Mouse (Mus musculus) monocyte, adult 5-6 weeks (primary cell): Measurements from ENCODE around the gene Slc25a38. TPM values are rescaled to one million over a fixed set of nuclear protein-coding genes. Genes with fewer than 3 reads are reported as not detected.

ENCODE experiments used
- ATAC-seq: fragments of 153-309, 156-312 bp; replicated peaks from 2 replicates; pipeline ENCODE4 v1.8.0; 2017; ENCODE audit warnings: mild to moderate bottlenecking; ENCODE audit not compliant: low TSS enrichment, insufficient number of reproducible peaks, severe bottlenecking, poor library complexity, low FRiP score
- total RNA-seq: library from RNA; stranded (forward); fragments of 200-1000, 200-491, 200-594 nt; gene quantifications from 3 replicates; pipeline ENCODE4 v1.2.3, GENCODE M21; 2017

Slc25a38 gene
- total RNA-seq = 29.0 to 46.6 TPM (median 44.2 TPM) in 3 replicates

- peak; percentile 91 for ATAC-seq
These were observed at the start of gene Slc25a38 for GRCm38 (mm10) chr9:120110211-120111018. Gene Slc25a38, plus strand, starts transcription at chr9:120110374.

DNA sequence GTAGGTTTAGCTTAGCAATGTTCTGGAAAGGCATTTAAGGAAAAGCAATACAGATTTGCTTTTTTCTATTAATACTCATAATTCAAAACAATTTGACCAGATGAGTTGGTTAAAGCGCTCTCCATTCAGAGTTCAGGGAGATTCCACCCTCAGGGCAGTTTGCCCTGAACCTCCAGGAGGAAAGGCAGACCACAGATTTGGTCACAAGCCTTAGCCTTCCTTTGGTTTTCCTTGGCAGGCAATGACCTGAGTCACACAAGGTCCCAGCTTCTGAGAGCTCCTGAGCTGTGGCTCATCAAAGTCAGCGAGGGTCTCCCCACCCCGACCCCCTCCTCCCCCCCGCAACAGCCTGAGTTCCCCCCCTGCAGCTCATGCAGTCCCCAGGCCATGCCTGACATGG, 45.9 kb upstream of the Slc25a38 start:
- ATAC-seq = no peak

DNA sequence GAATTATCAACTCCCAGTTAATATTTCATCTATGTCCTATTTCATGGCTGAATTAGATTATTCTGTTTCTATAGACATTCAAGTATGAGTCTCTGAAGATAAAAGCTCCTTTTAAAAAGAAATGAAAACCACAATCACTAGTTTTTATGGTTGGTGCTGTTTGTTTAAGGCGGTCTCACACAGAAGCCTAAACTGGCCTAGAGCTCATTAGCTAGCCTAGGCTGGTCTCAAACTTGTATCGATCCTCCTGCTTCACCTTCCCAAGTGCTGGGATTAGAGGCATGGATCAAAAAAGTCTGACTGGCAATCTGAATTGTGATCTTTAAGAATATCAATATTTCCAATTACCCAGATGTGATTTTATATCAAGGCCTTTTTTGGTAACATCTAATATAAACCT, 42.6 kb upstream of the Slc25a38 start:
- ATAC-seq = no peak

- peak; percentile 72 for ATAC-seq
These were observed 42.1 kb upstream of the Slc25a38 start for GRCm38 (mm10) chr9:120068047-120068446.

- ATAC-seq = peak; percentile 6; the same call in 1 of the 2 replicates
These were observed 40.4 kb upstream of the Slc25a38 start, which contains the start of gene Cx3cr1 for GRCm38 (mm10) chr9:120069779-120070178. Gene Cx3cr1, minus strand, starts transcription at chr9:120069879.

DNA sequence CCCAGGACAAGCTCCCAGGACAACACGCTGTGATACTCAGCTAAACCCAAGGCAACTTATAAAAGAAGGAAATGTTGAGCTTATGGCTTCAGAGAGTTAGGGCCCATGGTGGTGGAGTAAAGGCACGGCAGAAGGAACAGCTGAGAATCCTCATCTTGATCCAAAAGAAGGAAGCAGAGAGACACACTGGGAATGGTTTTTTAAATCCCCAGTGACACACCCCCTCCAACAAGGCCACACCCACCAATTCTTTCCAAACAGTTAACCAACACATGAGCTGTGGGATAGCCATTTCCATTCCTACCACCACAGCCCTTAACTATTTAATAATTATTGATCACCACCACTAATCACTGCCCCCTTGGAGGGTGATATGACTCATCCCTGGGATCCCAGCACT, 38.9 kb upstream of the Slc25a38 start:
- ATAC-seq = no peak

DNA sequence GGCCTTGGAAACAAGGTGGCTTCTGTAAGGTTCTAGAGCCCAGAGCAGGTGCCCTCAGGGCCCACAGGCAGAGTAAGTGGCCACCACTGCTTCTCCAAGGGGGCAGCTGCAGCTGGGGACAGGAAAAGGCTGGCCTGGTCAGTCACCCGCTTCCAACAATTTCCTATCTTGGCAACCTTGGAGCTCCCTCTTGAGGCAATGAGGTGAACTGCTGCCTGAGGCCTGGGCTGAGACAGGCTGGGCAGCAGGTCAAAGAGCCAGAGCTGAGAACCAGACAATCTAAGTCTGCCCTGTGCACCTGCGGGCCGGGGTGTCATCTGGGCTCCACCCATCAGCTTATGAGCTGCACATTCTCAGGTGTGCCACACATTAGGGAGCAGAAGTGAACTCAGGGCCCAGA, 37.0 kb upstream of the Slc25a38 start:
- peak; percentile 64 for ATAC-seq

- ATAC-seq = no peak
These were observed 35.7 kb upstream of the Slc25a38 start for GRCm38 (mm10) chr9:120074516-120074915.

DNA sequence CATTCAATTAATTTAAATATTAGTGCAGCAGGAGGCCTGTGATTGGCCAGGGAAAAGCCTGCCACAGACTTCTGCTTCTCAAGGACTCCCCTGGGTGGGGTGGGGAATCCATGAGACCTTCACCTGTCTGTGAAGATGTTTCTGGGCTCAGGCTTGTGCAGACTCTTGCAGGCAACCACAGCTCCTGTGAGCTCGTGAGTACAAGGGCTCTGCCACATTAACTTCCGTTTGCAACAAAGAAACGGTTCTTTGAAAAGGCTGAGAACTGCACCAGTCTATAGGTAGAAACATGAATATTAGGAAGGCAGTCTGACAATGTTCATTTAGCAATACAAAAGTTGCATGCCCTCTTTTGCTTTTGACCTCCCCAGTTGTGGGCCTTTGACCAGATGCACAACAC, 31.9 kb upstream of the Slc25a38 start:
- no peak for ATAC-seq

DNA sequence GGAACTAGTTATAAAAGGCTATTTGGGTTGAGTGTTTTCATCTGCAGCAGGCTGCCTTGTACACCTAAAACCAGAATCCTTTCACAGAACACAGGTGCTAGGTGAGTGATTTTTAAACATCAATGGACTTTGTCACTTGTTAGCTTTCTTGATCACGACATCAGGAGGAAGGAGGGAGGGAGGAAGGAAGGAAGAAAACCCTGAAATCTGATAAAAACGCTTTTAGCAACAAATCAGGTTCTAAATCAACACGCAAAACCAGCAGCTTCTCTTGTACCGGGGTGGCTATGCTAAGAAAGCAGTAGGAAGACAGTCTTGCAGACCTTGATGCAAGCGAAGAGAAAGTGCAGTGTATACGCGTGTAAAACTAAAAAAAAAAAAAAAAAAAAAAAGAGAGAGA, 30.3 kb upstream of the Slc25a38 start:
- no peak for ATAC-seq

GRCm38 (mm10) chr9:120080546-120081108, 29.5 kb upstream of the Slc25a38 start:
- ATAC-seq = no peak

- no peak for ATAC-seq
These were observed 28.9 kb upstream of the Slc25a38 start for GRCm38 (mm10) chr9:120081247-120081646.

DNA sequence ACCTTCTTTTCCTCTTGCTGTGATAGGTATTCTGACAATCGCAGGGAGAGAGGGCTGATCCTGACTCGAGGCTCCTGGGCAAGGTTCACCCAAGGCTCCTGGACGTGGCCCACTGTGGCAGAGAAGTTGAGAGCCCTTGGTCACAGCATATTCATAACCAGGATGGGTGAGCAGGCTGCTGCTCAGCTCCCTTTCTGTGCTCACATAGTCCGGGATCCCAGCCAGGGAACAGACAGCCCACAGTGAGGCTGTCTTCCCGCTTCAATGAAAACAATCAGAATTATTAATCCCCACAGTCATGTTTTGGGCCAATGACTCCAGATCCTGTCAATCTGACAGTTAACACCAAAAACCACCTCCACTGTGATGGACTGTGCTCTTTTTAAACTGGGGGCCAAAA, 28.2 kb upstream of the Slc25a38 start:
- no peak for ATAC-seq

GRCm38 (mm10) chr9:120082691-120083090, 27.5 kb upstream of the Slc25a38 start:
- no peak for ATAC-seq

DNA sequence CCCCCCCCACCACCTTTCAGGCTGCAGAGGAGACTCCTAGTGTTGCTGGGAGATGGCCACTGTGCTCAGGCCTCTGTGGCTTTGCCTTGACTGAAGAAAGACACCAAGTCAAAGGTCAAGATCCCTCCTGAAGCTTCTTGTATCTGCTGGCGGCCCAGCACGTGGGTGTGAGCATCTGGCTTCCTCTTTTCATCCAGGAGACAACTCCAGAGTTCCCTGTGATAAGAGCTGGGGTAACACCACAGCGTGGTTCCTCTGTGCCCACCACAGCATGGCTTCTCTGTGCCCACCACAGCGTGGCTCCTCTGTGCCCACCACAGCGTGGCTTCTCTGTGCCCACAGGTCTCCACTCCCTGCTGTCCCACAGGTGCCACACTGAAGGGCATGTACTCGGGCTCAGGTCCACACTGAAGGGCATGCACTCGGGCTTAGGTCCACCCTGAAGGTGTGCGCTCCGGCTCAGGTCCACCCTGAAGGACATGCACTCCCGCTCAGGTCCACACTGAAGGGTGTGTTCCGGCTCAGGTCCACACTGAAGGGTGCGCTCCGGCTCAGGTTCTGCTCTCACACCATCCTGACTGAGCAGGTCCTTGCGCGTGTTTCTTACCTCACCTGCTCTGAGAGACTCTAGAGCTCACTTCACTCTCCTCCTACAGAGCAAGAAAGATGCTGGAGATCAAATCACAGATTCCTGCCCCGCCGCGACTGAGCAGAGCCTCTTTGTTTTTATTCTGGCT, 26.8 kb upstream of the Slc25a38 start:
- ATAC-seq = peak; percentile 88

DNA sequence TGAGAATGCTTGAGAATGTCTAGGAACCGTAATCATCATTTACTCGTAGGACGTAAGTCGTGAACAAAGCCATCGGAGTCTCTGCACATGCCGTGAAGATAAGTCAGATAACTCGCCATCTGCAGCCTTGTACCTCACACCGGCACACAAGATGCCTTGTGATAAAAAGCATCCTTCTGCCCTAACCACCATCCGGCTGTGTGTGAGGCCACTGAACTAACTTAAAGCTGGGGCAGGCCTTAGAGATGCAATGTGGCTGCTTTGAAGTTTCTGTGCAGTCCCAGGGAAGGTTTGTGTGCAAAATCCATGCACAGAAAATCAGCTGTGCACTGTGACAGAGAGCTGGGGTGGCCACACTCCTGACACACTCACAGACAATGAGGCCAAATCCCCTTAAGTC, 25.8 kb upstream of the Slc25a38 start:
- no peak for ATAC-seq

DNA sequence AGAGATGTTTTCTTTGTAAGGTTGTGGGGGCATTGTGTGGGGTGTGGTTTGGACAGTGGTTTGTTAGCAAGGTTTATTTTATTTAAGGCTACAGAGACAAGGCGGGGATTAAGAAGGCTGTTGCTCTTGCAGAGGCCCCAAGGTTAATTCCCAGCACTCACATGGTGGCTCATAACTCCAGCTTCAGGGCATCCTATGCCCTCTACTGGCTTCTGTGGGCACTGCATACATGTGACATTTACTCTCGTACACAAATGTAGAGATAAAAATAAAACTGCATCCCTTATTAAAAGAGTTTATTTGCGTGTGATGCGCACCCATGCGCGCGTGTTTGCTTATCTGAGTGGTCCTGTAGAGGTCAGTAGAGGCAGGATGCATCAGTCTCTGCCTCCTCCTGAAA, 21.0 kb upstream of the Slc25a38 start:
- no peak for ATAC-seq

- ATAC-seq = no peak
These were observed 19.1 kb upstream of the Slc25a38 start for GRCm38 (mm10) chr9:120091086-120091485.

GRCm38 (mm10) chr9:120091696-120092238, 18.4 kb upstream of the Slc25a38 start, which contains the start of gene Ccr8:
Gene Ccr8, plus strand, starts transcription at chr9:120092114.
- no peak for ATAC-seq
